Mouse (Mus musculus) gastrocnemius, postnatal 25 days (tissue): ENCODE measurements around the gene Maoa. TPM values are rescaled to one million over a fixed set of nuclear protein-coding genes. Genes with fewer than 3 reads are reported as not detected.

Source experiments
- DNase-seq: peaks from one replicate; pipeline ENCODE4 v3.0.0; 2022
- long read RNA-seq, 2 experiments: library from polyadenylated mRNA; stranded (forward); transcript quantifications; one replicate each; pipeline ENCODE4 v2.0.0; 2021
- total RNA-seq, 2 experiments: library from RNA; stranded (reverse); gene quantifications; 1 replicate in 1 of 2; 2 replicates in 1 of 2; pipeline ENCODE4 v1.2.3; 2021

The Maoa gene
- total RNA-seq = 1 to 10 TPM; 3.0 TPM
- long read RNA-seq, experiment 1, full-length matches to known transcripts = 7 of 9 reads
- long read RNA-seq, experiment 1, partial matches to known transcripts = 1 of 9 reads
- long read RNA-seq, experiment 1, other reads (novel, unspliced or antisense) = 1 of 9 reads
- long read RNA-seq, experiment 2, full-length matches to known transcripts = 4 of 4 reads
- long read RNA-seq, experiment 2, partial matches to known transcripts = 0 of 4 reads
- long read RNA-seq, experiment 2, other reads (novel, unspliced or antisense) = 0 of 4 reads

DNA sequence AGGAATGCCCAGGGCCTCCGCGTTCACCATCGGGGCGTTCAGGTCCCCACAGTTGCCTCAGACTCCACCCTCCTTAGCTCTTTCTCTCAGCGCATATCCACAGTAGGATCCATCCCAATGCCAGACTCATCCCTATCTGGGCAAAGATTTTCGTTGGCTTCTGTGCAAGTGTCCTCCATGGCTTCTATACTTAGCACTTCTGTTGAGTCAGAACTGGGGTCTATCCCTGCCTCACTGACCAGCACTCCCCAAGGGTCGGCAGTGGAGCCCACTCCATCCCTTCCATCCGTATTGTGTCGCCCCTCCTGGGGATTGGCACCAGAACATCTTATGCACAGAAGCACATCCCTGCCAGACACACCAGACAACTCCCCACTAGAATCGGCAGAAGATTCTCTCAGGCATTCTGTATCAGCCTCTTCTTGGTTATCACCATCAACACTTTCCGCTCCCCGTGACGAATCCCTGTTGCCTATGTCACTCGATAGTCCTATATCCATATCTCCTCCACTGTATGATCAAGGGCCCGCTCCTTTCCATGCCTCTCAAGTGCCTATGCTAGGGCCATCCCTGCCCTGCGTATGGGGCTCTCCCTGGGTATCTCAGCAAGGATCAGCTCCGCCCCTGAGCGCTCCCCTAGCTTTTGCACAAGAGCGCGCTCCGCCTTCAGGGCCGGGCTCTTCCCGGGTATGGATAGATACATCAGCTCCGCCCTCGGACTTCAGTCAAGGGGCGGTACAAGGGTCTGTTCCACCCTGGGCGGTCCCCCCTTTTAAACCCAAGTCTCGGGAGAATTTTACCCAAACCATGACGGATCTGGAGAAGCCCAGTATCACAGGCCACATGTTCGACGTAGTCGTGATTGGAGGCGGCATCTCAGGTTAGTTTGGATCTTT is at the start of gene Maoa:
Maoa (plus strand) TSS at position 665 of the 896 bp plus-strand sequence.
- DNase-seq = peak; percentile 59

- DNase-seq = peak; percentile 87
Measured at GRCm38 (mm10) chrX:16618225-16619033, 1.1 kb upstream of the Maoa start.

GRCm38 (mm10) chrX:16656511-16656910 is 37.0 kb downstream of the Maoa start:
- no peak for DNase-seq

GRCm38 (mm10) chrX:16706094-16706493 is 86.6 kb downstream of the Maoa start:
- DNase-seq = no peak

- DNase-seq = no peak
Measured at GRCm38 (mm10) chrX:16714033-16714432, 94.5 kb downstream of the Maoa start.

Other genes starting within 250 kb of the Maoa start
- not detected for gene Cypt1, start 96.8 kb upstream of the Maoa start, total RNA-seq
- gene Maob, start 197.7 kb downstream of the Maoa start, total RNA-seq = 1 to 10 TPM; 2.5 to 3.8 TPM